Mouse (Mus musculus) regulatory T cell (primary cell): ENCODE results near the gene Tmem251.

ENCODE experiments used
- in situ Hi-C: fragments of 300-600 bp; cut with MboI, MseI; formaldehyde crosslinking; loops from one replicate; pipeline ENCODE4 v1.15.1; 2025; ENCODE audit warnings: high pct_unique_total_duplicates

The Tmem251 gene

GRCm38 (mm10) chr12:102744839-102745238 is 1.3 kb downstream of the Tmem251 start:
- in situ Hi-C loops: loop anchor here (25.0 kb wide), 1 partner anchor 233 kb away; no protein-coding TSS in a partner anchor

- in situ Hi-C loops: loop anchor here (25.0 kb wide), 1 partner anchor 236 kb away; no protein-coding TSS in a partner anchor
Measured at GRCm38 (mm10) chr12:102748256-102748655, 4.7 kb downstream of the Tmem251 start.

GRCm38 (mm10) chr12:102756304-102756703 is 12.7 kb downstream of the Tmem251 start:
- in situ Hi-C loops: loop anchor here (10.0 kb wide), 1 partner anchor 1988 kb away; no protein-coding TSS in a partner anchor

- in situ Hi-C loops: loop anchor here (10.0 kb wide), 1 partner anchor 1988 kb away; no protein-coding TSS in a partner anchor
Measured at GRCm38 (mm10) chr12:102757055-102757688, 13.6 kb downstream of the Tmem251 start.

GRCm38 (mm10) chr12:102757689-102758402 is 14.3 kb downstream of the Tmem251 start, which contains the start of the genes Gm28051, Gon7 and Ubr7:
Gm28051 (minus strand) TSS chr12:102757765.
Gon7 (minus strand) TSS chr12:102757803.
Ubr7 (plus strand) TSS chr12:102757967.
- in situ Hi-C loops: loop anchor here (10.0 kb wide), 1 partner anchor 1987 kb away; no protein-coding TSS in a partner anchor

- in situ Hi-C loops: loop anchor here (10.0 kb wide), 1 partner anchor 1986 kb away; no protein-coding TSS in a partner anchor
Measured at GRCm38 (mm10) chr12:102758403-102758756, 14.8 kb downstream of the Tmem251 start, which contains the start of gene Gm20604. Gm20604 (minus strand) TSS chr12:102758672.

GRCm38 (mm10) chr12:102758936-102759335 is 15.4 kb downstream of the Tmem251 start:
- in situ Hi-C loops: loop anchor here (10.0 kb wide), 1 partner anchor 1986 kb away; no protein-coding TSS in a partner anchor

- in situ Hi-C loops: no loop called here
Measured at GRCm38 (mm10) chr12:102761668-102762067, 18.1 kb downstream of the Tmem251 start.

- in situ Hi-C loops: no loop called here
Measured at GRCm38 (mm10) chr12:102763696-102764095, 20.1 kb downstream of the Tmem251 start.

- in situ Hi-C loops: no loop called here
Measured at GRCm38 (mm10) chr12:102769000-102769399, 25.4 kb downstream of the Tmem251 start.

- in situ Hi-C loops: no loop called here
Measured at GRCm38 (mm10) chr12:102771601-102772000, 28.0 kb downstream of the Tmem251 start.

- in situ Hi-C loops: no loop called here
Measured at GRCm38 (mm10) chr12:102772676-102773075, 29.1 kb downstream of the Tmem251 start.

GRCm38 (mm10) chr12:102776035-102776434 is 32.5 kb downstream of the Tmem251 start:
- in situ Hi-C loops: no loop called here

GRCm38 (mm10) chr12:102778151-102778550 is 34.6 kb downstream of the Tmem251 start:
- in situ Hi-C loops: no loop called here

- in situ Hi-C loops: no loop called here
Measured at GRCm38 (mm10) chr12:102779452-102779851, 35.9 kb downstream of the Tmem251 start.

- in situ Hi-C loops: loop anchor here (10.0 kb wide), 1 partner anchor 282 kb away; no protein-coding TSS in a partner anchor
Measured at GRCm38 (mm10) chr12:102782841-102783240, 39.3 kb downstream of the Tmem251 start.

- in situ Hi-C loops: loop anchor here (10.0 kb wide), 1 partner anchor 280 kb away; no protein-coding TSS in a partner anchor
Measured at GRCm38 (mm10) chr12:102784899-102785592, 41.5 kb downstream of the Tmem251 start.

GRCm38 (mm10) chr12:102785593-102785985 is 42.0 kb downstream of the Tmem251 start:
- in situ Hi-C loops: loop anchor here (10.0 kb wide), 1 partner anchor 279 kb away; no protein-coding TSS in a partner anchor

GRCm38 (mm10) chr12:102787927-102788326 is 44.4 kb downstream of the Tmem251 start:
- in situ Hi-C loops: loop anchor here (10.0 kb wide), 1 partner anchor 277 kb away; no protein-coding TSS in a partner anchor
